Mouse (Mus musculus): ENCODE measurements around the gene Adamtsl1.
A peak's percentile ranks its signal among the peaks of the same experiment; 100 is the strongest.

Adamtsl1 gene

DNA sequence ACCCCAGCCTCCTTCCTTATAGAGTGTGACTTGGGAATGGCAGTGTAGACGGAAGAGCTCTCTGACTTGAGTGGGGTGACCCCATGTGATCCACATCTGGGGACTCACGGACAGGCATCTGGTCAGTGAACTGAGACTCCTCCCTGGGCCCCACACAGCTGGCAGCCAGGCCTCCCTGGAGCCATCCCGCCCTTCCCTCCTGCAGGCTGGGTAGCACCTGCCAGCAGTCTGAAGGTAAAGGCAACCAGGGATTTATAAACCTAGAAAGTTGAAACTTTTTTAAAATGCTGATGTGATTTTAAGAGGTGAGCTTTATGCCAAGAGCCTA is 893.2 kb downstream of the Adamtsl1 start:
- DNase-seq (ENCODE audit: low spot score), result no peak

GRCm38 (mm10) chr4:86408421-86408820 is 894.4 kb downstream of the Adamtsl1 start:
- no peak for DNase-seq (ENCODE audit: low spot score)

DNA sequence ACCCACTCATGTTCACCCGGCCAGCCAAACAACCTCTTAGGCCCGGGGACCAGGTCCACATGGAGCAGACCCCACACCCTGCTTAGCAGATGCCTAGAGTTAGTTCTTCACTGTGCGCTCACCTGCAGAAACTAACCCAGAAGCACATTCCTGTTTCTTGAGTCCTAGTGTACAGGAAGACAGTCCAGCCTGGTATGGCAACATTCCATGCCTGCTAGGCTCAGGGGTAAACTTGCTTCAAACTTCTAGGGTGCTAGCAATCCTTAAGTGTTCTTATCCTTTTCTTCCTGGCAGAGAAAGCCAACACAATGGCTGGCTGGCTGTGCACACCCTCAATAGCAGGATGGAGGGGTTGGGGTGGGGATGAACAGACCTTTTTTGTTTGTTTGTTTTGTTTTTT is 897.0 kb downstream of the Adamtsl1 start:
- no peak for DNase-seq (ENCODE audit: low spot score)

- DNase-seq (ENCODE audit: low spot score), result no peak
These were observed 899.4 kb downstream of the Adamtsl1 start for GRCm38 (mm10) chr4:86413388-86413787.

GRCm38 (mm10) chr4:86416401-86417025 is 902.5 kb downstream of the Adamtsl1 start:
- DNase-seq (ENCODE audit: low spot score), result no peak

- DNase-seq (ENCODE audit: low spot score), result no peak
These were observed 908.6 kb downstream of the Adamtsl1 start for GRCm38 (mm10) chr4:86422586-86422985.

GRCm38 (mm10) chr4:86425581-86425980 is 911.6 kb downstream of the Adamtsl1 start:
- no peak for DNase-seq (ENCODE audit: low spot score)

GRCm38 (mm10) chr4:86426549-86426948 is 912.6 kb downstream of the Adamtsl1 start:
- DNase-seq (ENCODE audit: low spot score), result no peak

GRCm38 (mm10) chr4:86427312-86427711 is 913.3 kb downstream of the Adamtsl1 start:
- no peak for DNase-seq (ENCODE audit: low spot score)

DNA sequence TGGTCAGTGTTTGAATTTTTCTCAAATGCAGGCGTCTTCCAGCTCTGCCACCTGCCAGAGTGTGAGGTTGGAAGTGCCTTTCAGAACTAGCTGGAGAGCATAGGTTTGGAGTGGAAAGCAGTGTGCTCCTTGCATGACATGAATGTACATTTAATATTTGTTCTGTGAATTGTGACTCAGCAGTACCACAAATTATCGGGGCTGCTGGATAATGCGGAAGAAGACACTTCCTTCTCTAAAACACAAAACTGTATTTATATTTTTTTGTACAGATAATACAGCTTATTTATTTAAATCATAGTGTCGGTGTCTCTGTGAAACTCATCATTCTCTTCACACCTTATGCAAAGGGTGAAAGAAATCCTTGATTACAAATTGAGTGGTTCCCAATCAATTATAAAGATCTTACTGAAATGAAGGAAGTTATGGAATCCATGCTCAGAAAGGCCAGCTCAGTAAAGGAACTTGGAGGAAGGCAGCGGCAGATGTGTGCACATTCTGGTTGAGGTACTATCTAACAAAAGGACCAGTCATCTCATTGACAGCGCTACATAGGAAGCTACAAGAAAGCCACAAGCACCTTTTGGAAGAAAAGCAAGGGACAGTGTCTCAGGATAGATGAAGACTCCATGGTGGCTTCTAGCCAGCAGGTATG is 914.2 kb downstream of the Adamtsl1 start:
- no peak for DNase-seq (ENCODE audit: low spot score)

GRCm38 (mm10) chr4:86435631-86436030 is 921.7 kb downstream of the Adamtsl1 start:
- no peak for DNase-seq (ENCODE audit: low spot score)

GRCm38 (mm10) chr4:86436336-86436735 is 922.4 kb downstream of the Adamtsl1 start:
- DNase-seq (ENCODE audit: low spot score), result no peak

DNA sequence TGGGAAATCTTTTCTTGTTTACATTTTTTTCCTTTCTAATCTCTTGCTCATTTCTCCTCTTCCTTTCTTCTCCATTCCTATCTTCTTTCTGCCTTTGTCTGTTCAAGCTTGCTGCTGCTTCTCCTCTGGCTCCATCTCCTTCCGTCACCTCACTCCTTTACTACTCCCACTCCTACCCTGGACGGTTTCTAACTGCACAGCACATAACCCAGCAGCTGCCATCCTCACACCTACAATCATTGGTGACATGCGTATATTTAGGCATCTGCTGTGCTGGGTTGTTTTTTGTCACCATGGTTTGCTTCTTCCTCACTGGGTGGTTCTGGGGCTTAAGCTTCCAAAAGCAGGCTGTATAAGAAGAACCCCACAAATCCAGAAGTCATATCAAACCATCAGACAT is 936.5 kb downstream of the Adamtsl1 start:
- DNase-seq (ENCODE audit: low spot score), result peak; percentile 7

DNA sequence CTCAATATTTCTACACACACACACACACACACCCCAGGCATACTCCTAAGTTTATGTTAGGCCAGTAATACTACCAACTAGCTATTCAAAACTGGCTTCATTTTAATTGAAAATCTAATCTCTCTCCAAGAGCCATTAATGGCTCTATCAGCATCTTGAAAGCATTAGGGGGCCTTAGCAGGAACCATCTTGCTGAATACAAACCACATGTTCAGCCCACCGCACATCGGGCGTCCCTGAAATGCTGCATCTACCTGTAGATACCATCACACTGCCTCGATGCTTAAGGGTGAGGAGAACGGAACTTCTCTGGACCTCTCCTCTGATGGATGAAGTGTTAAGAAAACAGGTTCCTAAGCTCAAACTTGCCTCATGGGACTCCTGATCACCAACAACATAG is 950.8 kb downstream of the Adamtsl1 start:
- DNase-seq (ENCODE audit: low spot score), result no peak
